Mouse (Mus musculus) CH12.LX (cell line): ENCODE results near the gene Tm2d1. TPM values are rescaled to one million over a fixed set of nuclear protein-coding genes. Genes with fewer than 3 reads are reported as not detected.

ENCODE experiments used
- DNase-seq: peaks from one replicate; pipeline ENCODE4 v3.0.0-alpha.2; 2013; ENCODE audit errors: extremely low read depth
- H3K27ac ChIP-seq: 2 replicates; pipeline ENCODE4 v1.5.1; 2012; ENCODE audit warnings: low read depth, mild to moderate bottlenecking, control low read depth, moderate library complexity; ENCODE audit not compliant: insufficient read depth
- H3K27me3 ChIP-seq: replicated peaks from 2 replicates; pipeline ENCODE3; 2012; ENCODE audit warnings: inconsistent platforms
- H3K36me3 ChIP-seq, 2 experiments: replicated peaks in 1 of 2; 2 replicates each; pipeline versions ENCODE3 to v1.6.1; 2012; ENCODE audit warnings: inconsistent platforms in 1 of 2, low read length in 1 of 2, mild to moderate bottlenecking in 1 of 2, mixed read lengths in 1 of 2, moderate library complexity in 1 of 2; ENCODE audit not compliant: control insufficient read depth in 1 of 2, insufficient read depth in 1 of 2
- H3K4me1 ChIP-seq, 2 experiments: 2 replicates each; pipeline ENCODE4 v1.6.1; 2012; ENCODE audit warnings: inconsistent platforms in 1 of 2, moderate library complexity in 1 of 2; ENCODE audit not compliant: insufficient read depth in 2 of 2, control insufficient read depth in 1 of 2
- H3K4me2 ChIP-seq: 2 replicates; pipeline ENCODE4 v1.6.1; 2012; ENCODE audit warnings: low read depth, mild to moderate bottlenecking, control low read depth; ENCODE audit not compliant: poor library complexity, insufficient read depth, severe bottlenecking
- H3K4me3 ChIP-seq, 3 experiments: fragments of 150-350 bp in 1 of 3; sonication (generic) in 1 of 3; replicated peaks in 1 of 3; 2 replicates each; pipeline versions ENCODE3 to v1.5.1; 2011 to 2012; ENCODE audit warnings: low read depth in 2 of 3, low read length in 2 of 3, mild to moderate bottlenecking in 2 of 3, moderate library complexity in 2 of 3, control low read depth in 1 of 3, improper control_type of control experiment in 1 of 3, inconsistent platforms in 1 of 3, mixed read lengths in 1 of 3; ENCODE audit not compliant: poor library complexity in 1 of 3
- H3K79me2 ChIP-seq: replicated peaks from 2 replicates; pipeline ENCODE4 v1.6.1; 2012; ENCODE audit warnings: mild to moderate bottlenecking, moderate library complexity; ENCODE audit not compliant: control insufficient read depth, poor library complexity, insufficient read depth, severe bottlenecking; ENCODE audit errors: extremely low read depth
- H3K9ac ChIP-seq: 2 replicates; pipeline ENCODE4 v1.6.1; 2012; ENCODE audit warnings: low read depth, mild to moderate bottlenecking, control low read depth, moderate library complexity; ENCODE audit not compliant: insufficient read depth
- H3K9me3 ChIP-seq: replicated peaks from 2 replicates; pipeline ENCODE3; 2012; ENCODE audit warnings: low read length, inconsistent platforms, mixed read lengths
- CTCF ChIP-seq, 2 experiments: IDR thresholded peaks in 1 of 2; conservative IDR thresholded peaks in 1 of 2; 2 replicates each; pipeline ENCODE4 v1.5.1; 2011 to 2012; ENCODE audit warnings: low read depth in 2 of 2, low read length in 2 of 2, improper control_type of control experiment in 1 of 2, inconsistent platforms in 1 of 2, mild to moderate bottlenecking in 1 of 2, moderate library complexity in 1 of 2
- EP300 ChIP-seq: IDR thresholded peaks from 2 replicates; pipeline ENCODE4 v1.6.1; 2011; ENCODE audit warnings: low read length, improper control_type of control experiment
- GABPA ChIP-seq: IDR thresholded peaks from 2 replicates; pipeline ENCODE4 v1.6.1; 2012; ENCODE audit warnings: low read depth, low read length, improper control_type of control experiment, inconsistent platforms; ENCODE audit not compliant: insufficient replicate concordance
- MAZ ChIP-seq: IDR thresholded peaks from 2 replicates; pipeline ENCODE4 v1.6.1; 2012; ENCODE audit warnings: low read depth, mild to moderate bottlenecking, inconsistent platforms, low read length, improper control_type of control experiment, moderate library complexity
- NELFE ChIP-seq: IDR thresholded peaks from 2 replicates; pipeline ENCODE4 v1.6.1; 2011; ENCODE audit warnings: low read depth, low read length, improper control_type of control experiment
- TBP ChIP-seq: conservative IDR thresholded peaks from 2 replicates; pipeline ENCODE4 v1.6.1; 2011; ENCODE audit warnings: low read depth, low read length, improper control_type of control experiment
- ZMIZ1 ChIP-seq: IDR thresholded peaks from 2 replicates; pipeline ENCODE4 v1.6.1; 2012; ENCODE audit warnings: low read depth, mild to moderate bottlenecking, inconsistent platforms, low read length, improper control_type of control experiment
- dilution Hi-C: fragments of 300-500 bp; cut with MboI; formaldehyde crosslinking; loops from 2 replicates; pipeline ENCODE4 v1.14.3; 2020; ENCODE audit warnings: low sequenced_read_pairs; ENCODE audit not compliant: extremely low pct_unique_long_range_greater_than_20kb, extremely low pct_ligation_motif_present
- in situ Hi-C: fragments of 300-500 bp; cut with MboI; formaldehyde crosslinking; loops from 3 replicates; pipeline ENCODE4 v1.14.3; 2019; ENCODE audit warnings: low sequenced_read_pairs, low pct_ligation_motif_present, low pct_unique_long_range_greater_than_20kb, mixed read lengths
- polyA plus RNA-seq: library from polyadenylated mRNA; unstranded; fragments of >175 nt; gene quantifications from 2 replicates; pipeline ENCODE4 v1.2.1, GENCODE M21; 2012; ENCODE audit warnings: low read depth; ENCODE audit not compliant: insufficient read length
- total RNA-seq, 2 experiments: library from RNA; depleted of rRNA; stranded (reverse); fragments of 300-350 nt in 1 of 2; fragments of >200 nt in 1 of 2; gene quantifications; 2 replicates each; pipeline ENCODE4 v1.2.3; 2012 to 2014

Tm2d1 gene
- total and polyA plus RNA-seq, 3 experiments = 14.8 to 54.9 (median 37.1) TPM

DNA sequence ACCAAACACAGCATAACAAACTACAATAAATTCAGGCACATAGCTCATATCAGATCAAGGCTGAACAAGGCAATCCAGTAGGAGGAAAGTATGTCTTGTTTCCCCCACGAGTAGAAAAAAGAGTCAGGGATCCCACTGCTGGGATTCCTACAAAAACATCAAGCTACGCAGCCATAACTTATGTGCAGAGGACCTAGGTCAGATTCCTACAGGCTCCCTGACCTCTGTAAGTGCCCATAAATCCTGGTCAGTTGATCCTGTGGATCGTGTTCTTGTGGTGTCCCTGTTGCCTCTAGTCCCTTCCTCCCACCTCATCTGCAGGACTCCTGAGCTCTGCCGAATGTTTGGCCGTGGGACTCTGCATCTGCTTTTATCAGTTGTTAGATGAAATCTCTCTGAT, 1.9 kb upstream of the Tm2d1 start:
- H3K79me2 ChIP-seq = no peaks in the 10 kb centered on the region
- dilution Hi-C loops = no loop called here
- TF ChIP-seq NELFE = no peak

DNA sequence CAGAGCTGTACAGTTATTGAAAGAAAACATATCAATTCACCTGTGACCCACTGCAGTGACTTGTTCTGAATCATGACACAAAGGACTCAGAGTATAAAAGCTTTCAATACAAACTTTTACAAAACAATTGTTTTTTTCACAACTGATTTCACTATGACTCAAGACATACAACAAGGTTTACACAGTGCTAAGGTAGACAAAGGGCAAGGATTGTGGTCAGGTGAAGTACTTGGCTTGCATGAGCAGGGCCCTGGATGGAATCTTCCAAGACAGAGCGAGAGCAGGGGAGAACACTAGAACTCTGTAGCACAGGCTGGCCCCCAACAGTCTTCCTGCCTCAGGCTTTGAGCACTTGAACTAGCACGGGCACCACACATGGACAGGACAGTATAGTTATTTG, 6.2 kb downstream of the Tm2d1 start:
- no peak for DNase-seq
- dilution Hi-C loops = no loop called here

More for the DNA sequence above, 1.9 kb upstream of the Tm2d1 start:
- Histone ChIP-seq H3K4me3 (no peak overlapping the region), H3K4me2 (no peak overlapping the region), H3K27me3 (no peaks in the 10 kb centered on the region), H3K36me3 (no peaks in the 10 kb centered on the region), H3K27ac (no peak overlapping the region), H3K4me1 (peaks cover 0 to 16% of the 10 kb centered on the region in 2 experiments; a peak in 2 of 4 replicates), H3K9ac (no peak overlapping the region), H3K9me3 (no peaks in the 10 kb centered on the region)
- DNase-seq = no peak
- in situ Hi-C loops = loop anchor here (25.0 kb wide), 1 partner anchor 527 kb away; the partner anchor contains the start of gene Usp1

DNA sequence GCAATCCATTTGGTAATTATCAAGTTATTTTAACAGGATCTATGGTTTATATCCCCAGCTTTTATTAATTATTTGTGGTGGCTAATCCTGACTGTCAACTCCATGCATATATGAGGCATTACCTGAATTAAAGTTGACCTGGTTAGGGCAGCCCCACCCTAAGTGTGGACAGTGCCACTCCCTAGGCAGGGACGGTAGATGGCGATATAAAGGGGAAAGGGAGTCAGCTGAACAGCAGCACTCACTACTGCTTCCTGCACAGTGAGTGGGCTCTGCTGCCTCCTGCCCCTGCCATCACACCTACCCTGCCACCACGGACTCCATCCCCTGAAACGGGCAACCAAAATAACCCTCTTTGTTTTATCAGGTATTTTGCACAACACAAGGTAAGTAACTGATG, 7.7 kb downstream of the Tm2d1 start:
- Histone ChIP-seq H3K4me2 (no peak overlapping the region), H3K27ac (no peak overlapping the region), H3K9me3 (no peaks in the 10 kb centered on the region), H3K9ac (no peak overlapping the region), H3K4me3 (no peak overlapping the region), H3K79me2 (no peaks in the 10 kb centered on the region), H3K36me3 (peaks cover 7 to 46% of the 10 kb centered on the region in 2 experiments), H3K27me3 (no peaks in the 10 kb centered on the region), H3K4me1 (peaks cover 0 to 27% of the 10 kb centered on the region in 2 experiments; a peak in 2 of 4 replicates)
- DNase-seq = peak; percentile 10
- TF ChIP-seq GABPA = no peak
- peak in 1 of 2 experiments; percentile 37; a peak in 2 of 4 replicates for TF ChIP-seq CTCF (conservative IDR thresholded peaks at IDR 0.05 in 1 of 2, IDR thresholded peaks at IDR 0.05 in 1 of 2; ENCODE audit: low read depth in 2 of 2, low read length in 2 of 2)
- no peak for TF ChIP-seq MAZ
- in situ Hi-C loops = loop anchor here (25.0 kb wide), 1 partner anchor 537 kb away; the partner anchor contains the start of gene Usp1
- dilution Hi-C loops = no loop called here

More for the DNA sequence above, 6.2 kb downstream of the Tm2d1 start:
- H3K4me1 ChIP-seq = peaks cover 0 to 36% of the 10 kb centered on the region in 2 experiments; a peak in 2 of 4 replicates
- H3K9ac ChIP-seq = no peak overlapping the region
- H3K27me3 ChIP-seq = no peaks in the 10 kb centered on the region
- peaks cover 7 to 37% of the 10 kb centered on the region in 2 experiments for H3K36me3 ChIP-seq
- no peaks in the 10 kb centered on the region for H3K9me3 ChIP-seq
- no peaks in the 10 kb centered on the region for H3K79me2 ChIP-seq
- no peak for TF ChIP-seq ZMIZ1
- TF ChIP-seq EP300 = no peak
- TF ChIP-seq TBP = no peak
- TF ChIP-seq, all 38 proteins: peak for 0
- no peak overlapping the region for H3K27ac ChIP-seq
- H3K4me2 ChIP-seq = no peak overlapping the region
- in situ Hi-C loops = loop anchor here (25.0 kb wide), 1 partner anchor 535 kb away; the partner anchor contains the start of gene Usp1
- H3K4me3 ChIP-seq = no peak overlapping the region
